Mouse (Mus musculus) right cerebral cortex, postnatal 14 days (tissue): ENCODE measurements around the gene Naa40.

ENCODE experiments used
- DNase-seq: peaks from one replicate; pipeline ENCODE4 v3.0.0; 2022

Naa40 gene

DNA sequence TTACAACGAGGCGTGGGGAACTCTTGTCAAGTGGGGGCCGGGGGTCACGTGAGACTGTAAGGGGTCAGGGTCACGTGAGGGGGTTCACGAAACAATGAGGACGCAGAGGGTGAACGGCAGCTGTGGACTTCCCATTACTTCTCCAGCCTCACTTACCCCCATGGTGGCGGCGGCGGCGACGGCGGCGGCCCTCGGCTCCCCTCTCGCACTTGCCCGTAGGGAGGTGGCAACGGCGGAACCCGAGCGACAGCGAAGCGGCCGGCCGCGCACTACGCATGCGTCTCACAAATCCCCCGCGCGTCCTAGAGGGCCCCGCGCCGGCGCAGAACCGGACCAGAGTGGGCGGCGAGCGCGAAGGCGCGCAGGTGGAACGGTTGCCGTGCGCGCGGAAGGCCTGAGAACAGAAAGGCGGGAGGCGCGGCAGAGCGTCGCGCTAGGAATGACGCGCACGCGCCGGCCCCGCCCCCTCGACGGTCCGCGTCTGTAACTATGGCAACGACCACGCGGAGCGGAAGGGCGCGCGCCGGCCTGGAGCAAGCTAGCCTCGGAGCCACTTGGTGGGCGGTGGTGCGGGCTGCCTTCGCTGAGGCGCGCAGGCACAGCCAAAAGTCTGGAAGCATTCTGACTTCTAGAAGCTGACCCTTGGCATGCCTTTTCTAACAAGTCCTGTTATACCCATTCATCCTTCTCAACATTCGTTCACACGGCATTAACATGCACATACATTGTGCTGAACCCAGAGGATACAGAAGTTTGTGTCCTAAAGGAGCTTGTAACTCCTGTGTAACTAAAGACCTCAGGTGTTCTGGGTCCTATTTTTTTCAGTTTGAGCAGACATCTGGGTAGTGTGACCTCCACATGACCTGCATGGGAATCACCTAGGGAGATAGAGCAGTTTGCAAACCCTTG, at the start of gene Naa40:
Naa40 (minus strand) TSS at position 402 of the 909 bp plus-strand sequence.
- DNase-seq, result peak; percentile 95

- no peak for DNase-seq
Measured at GRCm38 (mm10) chr19:7289767-7290166, 48.8 kb upstream of the Naa40 start.

DNA sequence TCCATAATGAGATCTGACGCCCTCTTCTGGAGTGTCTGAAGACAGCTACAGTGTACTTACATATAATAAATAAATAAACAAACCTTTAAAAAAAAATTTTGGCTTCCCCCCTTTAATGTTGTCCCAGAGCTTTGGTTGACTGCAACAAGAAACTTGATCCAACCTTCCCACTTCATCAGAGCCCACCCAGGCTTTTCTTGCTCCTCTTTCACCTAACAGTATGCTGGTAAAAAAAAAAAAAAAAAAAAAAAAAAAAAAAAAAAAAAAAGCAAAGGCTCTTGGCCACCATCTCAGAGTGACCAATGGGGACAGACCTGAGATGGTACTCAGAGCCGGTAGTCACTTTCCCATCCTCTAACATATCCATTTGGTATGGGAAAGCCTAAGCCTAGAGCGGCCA, 47.3 kb upstream of the Naa40 start:
- DNase-seq, result no peak

DNA sequence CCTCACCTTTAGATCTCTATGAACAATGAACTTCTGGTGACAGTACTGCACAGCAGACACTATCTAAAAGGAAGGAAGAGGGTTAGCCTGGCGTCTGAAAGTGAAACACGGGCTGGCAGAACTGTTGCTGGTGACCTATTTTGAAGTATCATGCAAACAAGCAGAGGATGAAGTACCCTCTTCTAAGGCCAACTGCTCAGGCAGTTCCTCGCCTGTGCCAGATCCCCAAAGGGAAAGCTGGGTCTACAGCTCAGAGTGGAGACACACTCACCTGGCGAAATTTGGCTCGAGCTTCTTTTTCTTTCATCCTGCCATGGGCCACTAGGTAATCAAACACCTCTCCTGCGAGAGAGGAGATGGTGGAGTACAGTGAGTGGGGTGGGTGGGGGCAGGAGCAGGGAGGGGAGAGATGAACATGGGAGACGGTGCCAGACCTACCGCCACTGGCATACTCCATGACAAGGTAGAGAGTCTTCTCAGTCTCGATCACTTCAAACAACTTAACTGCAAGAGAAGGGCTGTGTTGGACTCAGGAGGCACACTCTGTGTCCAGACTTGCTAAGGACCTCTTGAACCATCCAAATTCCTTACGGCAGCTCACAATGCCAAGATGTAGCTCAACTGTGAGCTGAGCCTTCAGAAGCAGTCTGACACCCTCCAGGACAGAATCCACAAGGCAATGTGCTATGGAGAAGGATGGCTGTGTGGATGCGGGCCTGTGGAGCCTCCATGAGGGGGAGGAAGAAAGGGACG, 45.8 kb upstream of the Naa40 start:
- DNase-seq, result no peak

GRCm38 (mm10) chr19:7280557-7281330, 39.8 kb upstream of the Naa40 start:
- peak; percentile 57 for DNase-seq

DNA sequence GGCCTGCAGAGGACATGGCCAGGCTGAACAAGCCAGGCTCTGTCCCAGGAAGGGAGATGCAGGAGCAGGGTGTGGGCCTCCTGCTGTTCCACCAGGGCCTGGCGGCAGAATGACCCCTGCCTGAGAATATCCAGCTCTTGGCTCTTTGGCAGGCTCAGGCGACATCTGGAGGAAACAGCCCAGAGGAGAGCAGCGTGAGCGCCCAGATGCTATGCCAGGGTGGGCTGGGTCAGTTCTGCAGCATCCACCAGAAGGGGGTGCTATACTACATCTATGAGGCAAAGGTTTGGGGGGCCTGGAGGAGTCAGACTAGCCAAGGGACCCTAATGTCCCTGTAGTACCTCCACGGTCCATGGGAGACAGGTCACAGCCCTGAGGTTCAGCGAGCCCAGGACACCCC, 38.1 kb upstream of the Naa40 start:
- DNase-seq, result peak; percentile 47

- no peak for DNase-seq
Measured at GRCm38 (mm10) chr19:7278200-7278906, 37.4 kb upstream of the Naa40 start.

GRCm38 (mm10) chr19:7276796-7277195, 35.8 kb upstream of the Naa40 start:
- no peak for DNase-seq

DNA sequence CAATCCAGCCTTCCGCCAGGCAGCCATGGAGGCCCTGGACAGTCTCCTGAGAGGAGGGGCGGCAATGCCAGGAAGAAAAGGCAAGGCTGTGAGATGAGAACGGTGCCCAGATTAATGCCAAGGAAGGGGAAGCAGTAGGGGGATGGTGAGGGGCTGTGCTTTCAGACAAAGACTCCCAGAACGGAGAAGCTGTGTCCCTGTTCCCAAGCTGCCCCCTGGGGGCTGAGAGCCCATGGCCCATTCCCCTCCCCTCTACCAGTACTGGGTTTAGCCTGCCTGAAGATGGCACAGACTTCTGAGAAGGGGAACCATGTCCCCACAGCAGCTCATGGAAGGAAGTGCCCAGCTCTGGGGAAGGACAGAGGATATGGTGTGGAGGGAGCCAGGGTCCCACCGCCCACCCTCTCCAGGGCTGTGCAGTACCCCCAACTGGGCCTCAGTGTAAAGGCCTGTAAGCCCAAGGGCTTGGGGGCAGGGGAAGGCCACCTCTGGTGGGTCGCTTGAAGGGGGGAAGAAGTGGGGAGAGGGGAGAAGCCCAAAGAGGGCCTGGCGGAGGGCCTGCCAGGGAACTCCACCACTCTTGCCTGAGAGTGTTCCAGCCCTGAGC, 35.2 kb upstream of the Naa40 start:
- no peak for DNase-seq

- no peak for DNase-seq
Measured at GRCm38 (mm10) chr19:7275131-7275789, 34.3 kb upstream of the Naa40 start.

DNA sequence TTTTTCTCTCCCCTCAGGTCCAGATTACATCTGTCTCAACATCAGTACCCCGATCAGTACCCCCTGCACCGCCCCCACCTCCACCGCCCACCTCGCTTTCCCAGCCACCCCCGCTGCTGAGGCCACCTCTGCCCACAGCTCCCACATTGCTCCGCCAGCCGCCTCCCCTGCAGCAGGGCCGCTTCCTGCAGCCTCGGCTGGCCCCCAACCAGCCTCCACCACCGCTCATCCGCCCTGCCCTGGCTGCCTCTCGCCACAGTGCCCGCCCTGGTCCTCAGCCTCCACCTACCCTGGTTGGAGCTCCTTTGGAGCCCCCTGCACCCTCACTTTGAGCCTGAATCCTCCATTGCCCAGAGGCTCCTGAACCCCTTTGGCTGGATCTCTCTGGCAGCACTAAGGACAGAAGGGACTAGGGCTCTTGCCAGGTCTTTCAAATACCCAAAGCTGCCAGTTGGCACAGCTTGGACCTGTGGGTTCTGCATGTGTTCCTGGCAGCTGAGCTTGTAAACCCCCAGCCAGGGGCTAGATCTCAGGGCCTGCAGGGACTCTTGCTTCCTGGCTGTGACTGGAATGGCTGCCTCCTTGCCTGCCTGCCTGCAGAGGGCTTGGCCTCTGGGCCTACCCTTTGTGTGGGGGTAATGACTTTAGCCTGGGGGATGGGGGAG, 33.5 kb upstream of the Naa40 start:
- peak; percentile 34 for DNase-seq

GRCm38 (mm10) chr19:7273486-7273885, 32.5 kb upstream of the Naa40 start:
- no peak for DNase-seq

GRCm38 (mm10) chr19:7269290-7270044, 28.5 kb upstream of the Naa40 start:
- no peak for DNase-seq

DNA sequence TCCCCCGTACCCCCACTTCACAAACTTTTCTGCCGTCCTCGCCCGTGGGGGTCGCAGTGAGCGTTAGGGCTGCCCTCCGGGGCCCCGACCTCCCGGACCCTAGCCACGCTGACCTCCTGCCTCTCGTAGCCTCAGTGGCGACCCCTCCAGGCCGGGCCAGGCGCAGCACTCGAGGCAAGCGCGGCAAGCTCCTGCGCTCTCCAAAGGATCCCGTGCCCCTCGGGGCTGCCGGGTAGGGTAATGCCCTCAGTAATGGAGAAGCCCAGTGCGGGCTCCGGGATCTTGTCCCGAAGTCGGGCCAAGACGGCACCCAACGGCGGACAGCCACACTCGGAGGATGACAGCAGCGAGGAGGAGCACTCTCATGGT, 27.7 kb upstream of the Naa40 start:
- DNase-seq, result peak; percentile 77

DNA sequence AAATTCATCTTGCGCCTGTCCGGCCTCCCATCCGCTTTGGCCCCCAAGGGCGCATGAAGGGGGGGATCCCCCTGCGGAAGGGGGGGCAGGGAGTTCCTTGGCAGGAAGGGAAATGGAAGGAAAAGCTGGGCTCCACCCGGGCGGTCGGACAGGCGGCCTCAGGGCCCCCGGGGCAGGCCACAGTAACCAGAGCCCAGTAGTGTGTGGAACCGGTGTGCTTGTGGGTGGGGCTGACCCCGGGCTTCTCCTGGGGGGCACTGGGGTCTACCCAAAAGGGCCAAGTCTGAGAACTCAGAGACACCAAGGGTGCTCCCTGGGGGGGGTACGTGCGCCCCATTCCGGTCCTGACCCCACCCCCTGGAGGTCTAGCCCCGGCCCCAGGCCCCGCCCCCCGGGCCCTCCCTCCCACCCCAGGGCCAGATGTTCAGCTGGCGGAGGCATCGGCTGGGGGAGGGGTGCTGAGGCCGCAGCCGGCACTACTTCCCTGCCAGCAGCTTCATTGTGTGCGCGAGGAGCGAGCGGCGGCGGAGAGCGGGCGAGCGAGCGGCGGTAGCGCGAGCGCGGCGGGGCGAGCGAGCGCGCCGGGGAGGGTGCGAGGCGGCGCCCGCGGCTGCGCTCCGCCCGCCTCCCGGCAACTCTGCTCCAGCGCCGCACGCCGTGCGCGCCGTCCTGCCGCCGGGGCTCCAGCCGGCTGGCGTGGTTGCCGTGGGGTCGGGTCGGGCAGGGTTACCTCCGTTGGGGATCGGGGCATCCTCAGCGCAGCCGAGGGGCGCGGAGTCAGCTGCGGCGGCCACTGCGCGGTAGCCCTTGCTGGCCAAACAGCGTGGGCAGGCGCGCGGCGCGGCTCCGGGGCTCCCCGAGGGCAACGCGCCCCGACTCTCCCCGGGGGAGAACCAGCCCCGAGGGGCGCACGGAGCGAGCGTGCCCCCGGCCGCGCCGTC, 27.1 kb upstream of the Naa40 start:
- peak; percentile 81 for DNase-seq

DNA sequence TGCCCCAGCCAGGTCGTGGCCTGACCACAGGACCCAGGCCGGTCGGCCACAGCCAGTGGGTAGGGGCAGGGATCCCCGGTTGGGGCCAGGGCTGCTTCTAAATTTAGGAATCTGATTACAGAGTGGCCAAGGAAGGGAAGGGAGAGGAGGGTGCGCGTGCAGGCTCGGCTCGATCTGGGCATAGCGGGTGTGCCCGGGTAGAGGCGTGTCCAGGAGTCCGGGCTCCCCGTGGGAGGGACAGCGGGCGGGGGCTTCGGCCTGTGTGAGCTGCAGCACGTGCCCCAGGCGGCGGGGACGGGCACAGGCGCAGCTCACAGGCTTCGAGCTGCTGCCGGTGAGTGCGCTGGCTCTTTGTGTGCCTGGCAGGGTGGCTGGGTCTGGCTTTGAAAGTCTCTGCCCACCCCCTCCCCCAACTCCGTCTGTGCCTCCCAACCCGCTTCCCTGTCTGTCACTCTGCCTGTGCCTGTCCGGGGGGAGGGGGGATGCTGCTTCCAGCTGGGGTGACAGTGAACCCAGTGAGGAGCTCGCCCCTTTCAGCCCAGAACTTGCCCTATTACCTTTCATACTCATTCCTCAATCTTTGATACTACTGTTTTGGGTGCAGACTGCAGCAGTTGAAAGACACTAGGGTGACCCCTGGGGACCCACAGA, 26.2 kb upstream of the Naa40 start, which contains the start of gene Rcor2:
Rcor2 (plus strand) TSS at position 235 of the 651 bp plus-strand sequence.
- DNase-seq, result peak; percentile 62

GRCm38 (mm10) chr19:7266421-7266831, 25.4 kb upstream of the Naa40 start:
- DNase-seq, result no peak

DNA sequence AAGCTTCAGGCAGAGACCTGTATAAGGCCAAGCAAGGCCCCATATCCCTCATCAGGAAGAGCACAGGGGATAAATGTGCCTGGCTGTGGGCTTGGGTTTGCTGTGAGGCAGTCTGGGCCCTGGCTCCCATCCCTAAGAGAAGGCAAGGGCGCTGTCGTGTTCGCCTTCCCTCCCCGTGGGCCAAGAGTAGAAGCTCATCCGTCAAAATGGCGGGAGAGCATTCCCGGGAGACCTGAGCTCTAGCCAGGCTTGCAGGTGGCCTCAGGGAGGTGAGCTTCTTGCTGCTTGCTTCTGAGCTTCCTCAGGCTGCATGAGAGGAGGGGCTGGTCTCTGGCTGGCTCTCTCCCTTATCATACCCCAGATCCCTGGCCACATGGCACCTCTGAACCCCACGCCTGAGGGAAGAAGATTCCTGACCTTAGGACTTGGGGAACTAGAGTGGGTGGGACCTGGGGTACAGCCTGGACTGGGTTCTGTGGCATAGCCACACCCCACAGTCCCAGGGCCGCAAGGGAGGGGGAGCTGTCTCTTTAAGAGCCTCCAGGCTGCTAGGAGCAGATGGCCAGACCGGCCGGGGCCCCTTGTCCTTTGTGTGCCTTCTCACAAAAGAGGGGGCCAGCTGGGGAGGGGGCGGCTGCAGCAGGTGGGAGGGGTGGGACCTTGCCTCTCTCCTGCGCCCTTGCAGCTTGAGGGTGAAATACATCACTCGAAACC, 24.7 kb upstream of the Naa40 start:
- DNase-seq, result no peak
